Mouse (Mus musculus) cerebellum, adult (tissue): ENCODE results near the gene Arf6.
"Not testable (repeated sequence)": the region's sequence is repeated elsewhere in the genome, so short reads cannot be mapped to it uniquely, and the experiment has no call there.

Experiments used
- ATAC-seq: cut with Nextera tagmentation; 2 replicates; pipeline ENCODE4 v1.9.2; 2017; ENCODE audit warnings: mild to moderate bottlenecking, moderate library complexity, mixed read lengths; ENCODE audit not compliant: insufficient number of reproducible peaks, low FRiP score, low TSS enrichment

The Arf6 gene

DNA sequence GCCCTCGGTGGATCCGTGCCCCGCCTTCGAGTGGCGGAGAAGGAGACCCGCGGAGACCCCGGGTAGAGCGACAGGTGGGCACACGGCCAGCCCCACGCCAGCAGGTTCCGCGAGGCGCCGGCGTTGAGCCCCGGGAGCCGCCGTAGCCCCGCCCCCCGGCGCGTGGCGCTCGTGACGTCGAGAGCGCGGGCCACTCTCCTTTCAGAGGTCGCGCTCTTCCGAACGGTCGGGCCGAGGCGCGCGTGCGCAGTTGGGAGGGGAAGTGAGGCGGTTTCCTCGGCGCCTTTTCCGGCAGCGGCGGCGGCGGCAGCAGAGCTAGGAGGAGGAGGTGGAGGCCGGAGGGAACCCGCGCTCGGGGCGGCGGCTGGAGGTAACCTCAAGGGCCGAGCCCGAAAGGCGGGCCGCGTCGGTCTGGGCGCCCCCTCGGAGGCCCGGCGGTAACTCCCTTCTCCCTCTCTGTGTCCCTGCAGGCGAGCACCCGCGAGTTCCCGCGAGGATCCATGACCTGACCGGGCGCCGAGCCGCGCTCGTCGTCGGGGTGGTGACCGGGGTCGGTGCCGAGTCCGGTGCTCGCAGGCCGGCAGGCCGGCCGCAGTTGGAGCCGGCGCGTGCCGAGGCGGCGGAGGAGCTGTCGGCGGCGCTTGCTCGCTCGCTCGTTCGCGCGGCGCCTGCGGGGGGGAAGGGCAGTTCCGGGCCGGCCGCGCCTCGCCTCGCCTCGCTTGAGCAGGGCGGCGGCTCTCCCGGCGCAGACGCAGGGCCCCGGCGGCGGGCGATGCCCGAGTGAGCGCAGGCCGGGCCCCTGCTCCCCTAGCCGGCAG is at the start of gene Arf6, which contains the start of gene Gm9887:
Gene Arf6 (plus strand): TSS at position 297 of the 818 bp plus-strand sequence.
Gene Gm9887 (minus strand): TSS at position 605 of the 818 bp plus-strand sequence.
- ATAC-seq: peak; percentile 91

DNA sequence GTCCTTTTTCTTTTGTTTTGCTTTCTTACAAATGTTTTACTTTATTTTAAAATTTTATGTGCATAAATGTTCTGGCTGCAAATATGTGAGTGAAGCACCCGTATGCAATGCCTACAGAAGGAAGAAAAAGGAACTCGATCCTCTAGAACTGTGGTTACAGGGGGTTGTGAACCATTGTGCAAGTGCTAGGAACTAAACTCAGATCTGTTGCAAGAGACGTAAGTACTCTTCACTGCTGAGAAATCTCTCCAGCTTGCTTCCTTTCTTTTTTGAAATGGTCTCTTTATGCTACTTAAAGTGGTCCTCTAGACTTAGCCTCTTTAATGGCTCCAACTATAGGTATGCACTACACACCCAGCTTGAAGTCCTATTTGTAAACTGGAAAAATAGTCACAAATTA is 40.8 kb upstream of the Arf6 start:
- no peak for ATAC-seq

GRCm38 (mm10) chr12:69332147-69332546 is 39.8 kb upstream of the Arf6 start:
- ATAC-seq: no peak

- no peak for ATAC-seq
Measured at GRCm38 (mm10) chr12:69333547-69333946, 38.4 kb upstream of the Arf6 start.

DNA sequence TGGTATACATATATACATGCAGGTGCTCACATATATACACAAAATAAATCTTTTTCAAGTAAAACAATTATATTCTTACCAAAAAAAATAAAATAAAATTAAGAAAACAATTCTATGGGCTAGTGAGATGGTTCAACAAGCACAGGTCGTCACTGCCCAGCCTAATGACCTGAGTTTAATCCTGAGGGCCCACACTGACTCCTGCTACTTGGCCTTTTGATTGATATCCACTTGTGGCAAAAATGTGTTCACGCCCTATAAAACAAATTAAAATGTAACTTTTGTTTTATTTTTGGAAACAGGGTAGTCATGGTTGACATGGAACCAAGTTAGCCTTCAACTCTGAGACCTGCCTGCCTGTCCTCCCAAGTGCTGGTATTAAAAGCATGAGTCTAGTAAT is 22.0 kb upstream of the Arf6 start:
- ATAC-seq: no peak

DNA sequence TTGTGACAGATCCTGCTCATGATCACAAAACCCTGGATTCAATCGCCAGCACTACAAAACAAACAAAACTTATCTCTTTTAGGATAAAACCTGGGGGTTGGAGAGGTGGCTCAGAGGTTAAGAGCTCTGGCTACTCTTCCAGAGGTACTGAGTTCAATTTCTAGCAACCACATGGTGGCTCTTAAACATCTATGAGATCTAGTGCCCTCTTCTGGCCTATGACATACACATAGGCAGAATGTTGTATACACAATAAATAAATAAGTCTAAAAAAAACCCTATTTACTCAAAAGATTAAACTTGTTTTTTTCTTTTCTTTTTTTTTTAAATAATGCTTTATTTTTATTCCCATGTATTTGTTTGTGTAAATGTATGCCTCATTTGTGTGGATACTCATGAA is 20.3 kb upstream of the Arf6 start:
- no peak for ATAC-seq

- ATAC-seq: peak; percentile 49; the same call in 1 of the 2 replicates
Measured at GRCm38 (mm10) chr12:69356546-69357299, 15.2 kb upstream of the Arf6 start, which contains the start of gene Nemf. Gene Nemf, minus strand, starts transcription at chr12:69357165.

DNA sequence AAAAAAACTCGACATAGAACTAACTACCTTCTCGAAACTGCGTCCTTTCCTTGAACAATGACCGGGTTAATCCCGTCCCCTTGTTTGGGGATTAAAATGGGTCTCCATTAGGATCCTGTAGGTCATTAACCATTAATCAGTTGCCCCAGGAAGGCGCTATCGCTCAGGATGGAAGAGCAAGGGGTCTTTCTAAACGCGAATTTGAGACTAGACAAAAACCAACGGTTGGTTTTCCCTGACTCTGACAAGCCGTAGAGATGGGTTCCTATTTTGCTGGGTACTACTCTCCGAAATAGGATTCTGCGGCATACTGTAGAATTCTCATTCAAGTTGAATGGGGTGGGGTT is 14.7 kb upstream of the Arf6 start:
- no peak for ATAC-seq

DNA sequence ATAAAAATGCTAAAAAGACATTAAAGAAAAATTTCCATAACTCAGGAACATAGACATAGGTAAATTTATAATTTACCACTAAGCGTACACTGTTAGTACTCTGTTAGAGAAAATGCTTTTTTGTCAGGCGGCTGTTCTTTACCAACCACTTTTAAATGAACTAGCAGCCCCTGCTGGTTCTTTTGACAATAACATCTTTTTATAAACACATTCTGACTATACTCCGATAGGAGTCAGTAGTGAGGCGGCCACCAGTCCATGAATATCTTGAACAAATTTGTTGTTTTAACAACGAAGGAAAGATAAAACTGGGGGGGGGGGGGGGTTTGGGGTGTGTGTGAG is 11.3 kb upstream of the Arf6 start:
- ATAC-seq: no peak

GRCm38 (mm10) chr12:69360997-69361899 is 10.7 kb upstream of the Arf6 start:
- ATAC-seq: peak; percentile 95

- ATAC-seq: no peak
Measured at GRCm38 (mm10) chr12:69361919-69362318, 10.0 kb upstream of the Arf6 start.

DNA sequence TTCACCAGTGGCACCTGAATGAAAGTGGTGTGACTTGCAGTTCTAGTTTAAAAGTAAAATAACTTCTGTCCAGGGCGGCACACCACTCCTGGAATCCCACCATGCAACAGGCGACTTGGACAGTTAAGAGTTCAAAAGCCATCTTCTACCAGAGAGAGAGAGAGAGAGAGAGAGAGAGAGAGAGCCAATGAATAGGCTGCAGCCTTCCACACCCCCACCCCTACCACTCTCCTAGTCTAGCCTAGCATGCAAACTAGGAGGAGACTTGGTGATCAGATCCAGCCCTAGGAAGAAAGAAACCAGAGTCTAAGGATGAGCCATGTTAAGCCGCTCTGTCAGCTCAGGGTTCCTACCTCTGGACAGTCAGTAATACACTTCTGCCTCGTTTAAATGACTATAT is 9.6 kb upstream of the Arf6 start:
- no peak for ATAC-seq

- not testable (repeated sequence) for ATAC-seq
Measured at GRCm38 (mm10) chr12:69363110-69363509, 8.8 kb upstream of the Arf6 start.

- peak; percentile 46; the same call in 1 of the 2 replicates for ATAC-seq
Measured at GRCm38 (mm10) chr12:69363899-69364762, 7.8 kb upstream of the Arf6 start.

- ATAC-seq: no peak
Measured at GRCm38 (mm10) chr12:69365757-69366156, 6.2 kb upstream of the Arf6 start.

DNA sequence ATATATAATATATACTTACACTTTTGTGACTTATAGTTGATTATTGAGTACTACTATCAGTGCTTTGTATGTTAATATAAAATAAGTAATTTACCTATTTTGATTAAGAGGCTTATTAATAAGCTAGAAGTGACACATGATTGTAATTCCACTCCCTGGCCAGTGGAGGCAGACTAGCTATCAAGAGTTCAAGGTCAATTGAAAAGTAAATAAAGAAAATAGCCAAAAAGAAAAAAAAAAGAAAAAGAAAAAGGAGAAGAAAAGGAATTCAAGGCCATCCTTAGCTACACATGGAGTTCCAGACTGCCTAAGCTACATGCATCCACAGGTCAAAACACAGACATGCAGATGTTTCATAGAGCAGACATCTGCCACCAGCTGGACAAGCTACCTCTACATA is 5.5 kb upstream of the Arf6 start:
- no peak for ATAC-seq

- no peak for ATAC-seq
Measured at GRCm38 (mm10) chr12:69367557-69367956, 4.4 kb upstream of the Arf6 start.

- no peak for ATAC-seq
Measured at GRCm38 (mm10) chr12:69370936-69371335, 1.0 kb upstream of the Arf6 start.

GRCm38 (mm10) chr12:69371421-69371853 is 513 bp upstream of the Arf6 start:
- ATAC-seq: peak; percentile 76
